ENCODE assay signal across 8 mouse cellular contexts in genomic region chr10:68355471-68356092, GRCm38 (mm10).
A peak's percentile ranks its signal among the peaks of the same experiment; 100 is the strongest.
DNase-seq lines count a peak whose midpoint lies in the region; ATAC-seq lines count a peak whose summit lies in the region.

No protein-coding gene starts in this region.

- no peak overlapping the region for H3K9ac ChIP-seq in lung, embryonic 15.5 days
- H3K9ac ChIP-seq in neural tube, embryonic 15.5 days (replicated peaks) = no peak overlapping the region

- peak overlapping the region; percentile 30 for H3K4me2 ChIP-seq in lung, embryonic 15.5 days
- peak overlapping the region; percentile 40 for H3K4me2 ChIP-seq in neural tube, embryonic 15.5 days

- H3K4me3 ChIP-seq in lung, embryonic 15.5 days = no peak overlapping the region
- H3K4me3 ChIP-seq in neural tube, embryonic 15.5 days (replicated peaks) = no peak overlapping the region

- H3K9me3 ChIP-seq in lung, embryonic 15.5 days = no peaks in the 10 kb centered on the region
- no peaks in the 10 kb centered on the region for H3K9me3 ChIP-seq in neural tube, embryonic 15.5 days (replicated peaks)

- ATAC-seq in lung, embryonic 15.5 days (ENCODE audit: borderline replicate concordance, extremely low read depth, low FRiP score, low TSS enrichment) = no peak
- ATAC-seq in inflammation-experienced regulatory T-cells, adult 6 months = peak; percentile 5
- peak; percentile 35; the same call in 1 of the 2 replicates for ATAC-seq in neural tube, embryonic 15.5 days (ENCODE audit: low FRiP score)

- WGBS in lung, embryonic 15.5 days = 10% methylated on average over 6 of the region's 6 CpGs
- WGBS in neural tube, embryonic 15.5 days = 5% methylated on average over 6 of the region's 6 CpGs

- peak overlapping the region; percentile 90 for H3K27ac ChIP-seq in lung, embryonic 15.5 days
- peak overlapping the region; percentile 63 for H3K27ac ChIP-seq in neural tube, embryonic 15.5 days (replicated peaks)

- H3K27me3 ChIP-seq in lung, embryonic 15.5 days = no peaks in the 10 kb centered on the region
- no peaks in the 10 kb centered on the region for H3K27me3 ChIP-seq in neural tube, embryonic 15.5 days (replicated peaks)

- DNase-seq in embryo, embryonic 11 days = peak; percentile 25
- DNase-seq in embryo, embryonic 9.5 days (ENCODE audit: extremely low spot score) = no peak
- no peak for DNase-seq in lung, postnatal 14 days
- no peak for DNase-seq in frontal cortex, adult 2 months (ENCODE audit: extremely low spot score in 1 of 2, low spot score in 1 of 2)
- DNase-seq in cerebellum, postnatal 4 days (ENCODE audit: low spot score in 2 of 2) = no peak

- peaks cover 41% of the 10 kb centered on the region for H3K4me1 ChIP-seq in lung, embryonic 15.5 days
- H3K4me1 ChIP-seq in neural tube, embryonic 15.5 days = peaks cover 20% of the 10 kb centered on the region

- H3K36me3 ChIP-seq in lung, embryonic 15.5 days = no peaks in the 10 kb centered on the region
- no peaks in the 10 kb centered on the region for H3K36me3 ChIP-seq in neural tube, embryonic 15.5 days
